Mouse (Mus musculus) cerebellum, adult 2 months (tissue): Measurements from ENCODE around the gene Wdr73.

Source experiments
- CTCF ChIP-seq: fragments of 200-500 bp; IDR thresholded peaks from 2 replicates; pipeline ENCODE4 v1.5.1; 2011; ENCODE audit warnings: low read depth, mild to moderate bottlenecking, control low read depth, low read length, moderate library complexity, borderline replicate concordance; ENCODE audit not compliant: insufficient read depth
- POLR2A ChIP-seq: fragments of 200-500 bp; IDR thresholded peaks from 2 replicates; pipeline ENCODE4 v1.6.1; 2011; ENCODE audit warnings: low read length, control low read depth, borderline replicate concordance; ENCODE audit not compliant: insufficient read depth

DNA sequence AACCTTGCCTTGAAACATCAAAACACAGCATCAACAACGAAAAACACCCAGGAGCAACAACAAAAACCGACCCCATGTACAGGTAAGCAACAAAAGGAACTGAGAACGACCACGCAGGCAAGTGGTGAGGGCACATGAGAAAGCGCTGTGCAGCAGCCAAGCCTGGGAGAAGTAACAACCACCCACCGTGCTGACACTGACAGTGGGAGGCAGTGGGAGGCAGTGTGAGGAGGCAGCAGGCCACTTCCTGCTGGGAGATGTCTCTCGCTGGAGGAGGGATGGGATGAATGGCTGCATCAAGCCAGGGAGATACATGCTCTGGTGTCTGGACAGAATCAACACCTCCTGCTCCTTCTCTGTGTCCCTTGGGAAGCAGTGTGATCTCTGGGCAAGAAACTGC, 3.9 kb downstream of the Wdr73 start:
- TF ChIP-seq CTCF (no peak), POLR2A (no peak)
